Mouse (Mus musculus): ENCODE measurements at regions not wholly inside any gene's neighbourhood (a gene's known extent, or its start where the extent isn't known, plus 50 kb on each side); places are given as distances from the start of the nearest gene placed in this dataset.

GRCm38 (mm10) chr1:77140906-77141305 is 374.0 kb downstream of the Epha4 start:
- no peak for TF ChIP-seq CTCF (IDR thresholded peaks at IDR 0.05; ENCODE audit: low read depth)
- no peak for TF ChIP-seq EP300 (optimal IDR thresholded peaks at IDR 0.05)

Data from stomach, postnatal 0 days (tissue).